Mouse (Mus musculus) hematopoietic stem cell, adult 5-6 weeks (primary cell): Measurements from ENCODE around the gene Iglon5. TPM values are rescaled to one million over a fixed set of nuclear protein-coding genes. Genes with fewer than 3 reads are reported as not detected.

Experiments
- ATAC-seq, 2 experiments: fragments of 125-278 bp in 1 of 2; replicated peaks in 1 of 2; 2 replicates each; pipeline ENCODE4 v1.8.0; 2016 to 2017; ENCODE audit warnings: inconsistent platforms in 2 of 2, mild to moderate bottlenecking in 2 of 2, moderate number of reproducible peaks in 2 of 2, low read depth in 1 of 2, moderate TSS enrichment in 1 of 2; ENCODE audit not compliant: low FRiP score in 2 of 2, poor library complexity in 2 of 2, severe bottlenecking in 2 of 2, insufficient read depth in 1 of 2, low TSS enrichment in 1 of 2
- total RNA-seq: library from RNA; stranded (forward); fragments of 172-1452, 232-1000 nt; gene quantifications from 2 replicates; pipeline ENCODE4 v1.2.3, GENCODE M21; 2017

The Iglon5 gene
- not detected in 2 replicates for total RNA-seq

DNA sequence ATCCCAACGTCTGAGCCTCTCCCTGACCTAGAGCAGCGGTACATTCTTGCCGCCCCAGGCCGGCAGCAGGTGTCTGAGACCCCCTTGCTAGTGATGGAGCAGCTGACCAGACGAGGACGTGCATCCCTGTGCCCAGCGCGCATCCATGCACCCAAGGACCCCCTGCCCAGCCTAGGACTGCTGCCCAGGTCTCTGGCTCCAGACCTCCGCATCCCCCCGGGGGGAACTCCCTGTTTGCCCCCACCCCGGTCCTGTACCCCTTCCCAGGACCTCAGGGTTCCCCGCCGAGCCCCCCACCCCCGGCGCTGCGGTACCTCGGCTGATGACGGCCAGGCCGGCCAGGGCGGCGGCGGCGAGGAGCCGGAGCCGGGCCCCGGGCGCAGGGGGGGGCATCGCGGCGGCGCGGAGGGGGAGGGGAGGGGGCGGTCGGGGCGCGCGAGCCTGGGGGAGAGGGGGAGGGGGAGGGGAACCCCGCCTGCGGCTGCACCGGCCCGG is at the start of gene Iglon5:
TSS of gene Iglon5 (minus strand) at position 445 of the 495 bp plus-strand sequence.
- no peak for ATAC-seq

DNA sequence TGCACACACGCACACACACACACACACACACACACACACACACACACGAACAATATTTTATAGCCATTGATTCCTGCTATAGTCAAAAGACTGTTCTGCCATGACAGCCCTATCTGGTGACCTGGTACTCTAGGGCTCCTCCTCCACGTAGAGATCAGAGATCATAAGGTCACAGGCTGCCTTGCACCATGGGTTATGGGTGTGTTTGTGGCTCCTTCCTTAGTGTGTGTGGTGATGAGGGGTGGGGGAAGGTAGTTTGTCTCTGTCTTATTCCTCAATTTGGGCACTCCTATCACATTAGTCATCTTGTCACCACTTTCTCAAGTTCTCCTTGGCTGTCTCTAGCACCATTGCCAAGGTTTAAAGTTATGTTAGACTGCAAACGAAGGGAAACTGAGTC is 48.6 kb upstream of the Iglon5 start:
- ATAC-seq: peak in 1 of 2 experiments; percentile 20; a peak in 1 of 4 replicates

DNA sequence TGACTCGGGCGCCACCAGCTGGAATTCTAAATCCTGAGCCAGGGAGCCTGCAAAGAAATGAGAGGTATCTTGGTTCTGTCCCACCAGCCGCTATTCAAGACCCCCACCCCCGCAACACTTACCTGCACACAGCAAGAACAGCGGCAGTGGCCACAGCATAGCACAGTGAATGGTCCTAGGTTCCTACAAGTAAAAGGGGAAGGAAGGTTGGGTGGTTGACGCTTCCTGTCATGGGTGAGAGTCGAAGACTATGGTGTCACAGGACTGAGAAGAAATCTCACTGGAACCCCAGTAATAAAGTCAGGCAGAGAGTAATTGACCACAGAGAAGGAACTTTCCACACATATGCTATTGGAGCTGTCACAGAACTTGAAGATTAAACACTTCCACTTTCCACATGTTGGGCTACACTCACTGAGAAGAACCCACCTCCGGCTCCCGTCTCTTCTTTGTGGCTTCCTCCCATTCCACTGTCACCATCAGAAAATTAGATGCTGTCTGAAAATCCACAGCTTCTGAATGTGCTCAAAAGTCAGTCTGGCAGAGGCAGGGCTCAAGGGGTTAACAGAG is 43.1 kb upstream of the Iglon5 start:
- ATAC-seq: peak; percentile 90 to 91

DNA sequence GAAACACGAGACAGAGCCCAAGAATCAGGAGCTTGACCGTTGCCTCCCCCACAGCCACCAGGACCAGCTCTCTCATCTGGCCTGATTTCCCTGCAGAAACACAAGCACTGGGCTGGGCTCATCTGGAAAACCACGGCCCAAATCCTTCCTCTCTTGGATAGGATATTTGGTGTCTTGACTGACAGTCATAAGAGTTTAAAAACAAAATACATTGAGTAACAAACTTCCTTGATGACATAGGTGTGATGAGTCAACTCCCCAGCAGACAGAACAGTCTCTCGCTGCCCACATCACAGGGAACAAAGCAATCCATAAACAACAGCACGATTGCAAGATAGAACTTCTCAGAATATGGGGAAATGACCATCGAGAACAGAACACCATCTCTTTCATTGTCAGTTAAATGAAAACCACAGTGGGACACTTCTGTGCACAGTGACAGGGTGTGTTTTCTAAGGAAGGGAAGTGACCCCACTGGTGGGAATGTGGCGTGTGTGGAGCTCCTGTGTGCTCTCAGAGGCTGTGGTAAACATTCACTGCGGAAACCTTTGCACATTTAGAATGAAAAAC is 40.4 kb upstream of the Iglon5 start:
- peak in 1 of 2 experiments; percentile 38; a peak in 2 of 4 replicates for ATAC-seq

DNA sequence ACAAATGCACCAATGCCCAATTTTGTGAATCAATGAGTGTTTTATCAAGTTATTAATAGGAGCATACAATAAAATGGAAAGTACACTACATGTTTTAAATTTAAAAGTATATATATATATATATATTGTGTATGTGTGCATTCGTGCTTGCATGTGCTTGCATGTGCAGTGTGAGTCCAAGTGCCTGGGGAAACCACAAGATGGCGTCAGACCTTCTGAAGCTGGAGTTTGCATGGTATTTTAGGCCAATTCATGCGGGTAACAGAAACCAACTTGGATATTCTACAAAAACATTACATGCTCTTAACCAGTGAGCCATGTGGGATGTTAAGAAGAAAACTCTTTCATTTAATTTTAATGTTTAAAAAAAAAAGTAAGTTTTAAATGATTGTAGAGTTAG is 35.4 kb upstream of the Iglon5 start:
- no peak for ATAC-seq

DNA sequence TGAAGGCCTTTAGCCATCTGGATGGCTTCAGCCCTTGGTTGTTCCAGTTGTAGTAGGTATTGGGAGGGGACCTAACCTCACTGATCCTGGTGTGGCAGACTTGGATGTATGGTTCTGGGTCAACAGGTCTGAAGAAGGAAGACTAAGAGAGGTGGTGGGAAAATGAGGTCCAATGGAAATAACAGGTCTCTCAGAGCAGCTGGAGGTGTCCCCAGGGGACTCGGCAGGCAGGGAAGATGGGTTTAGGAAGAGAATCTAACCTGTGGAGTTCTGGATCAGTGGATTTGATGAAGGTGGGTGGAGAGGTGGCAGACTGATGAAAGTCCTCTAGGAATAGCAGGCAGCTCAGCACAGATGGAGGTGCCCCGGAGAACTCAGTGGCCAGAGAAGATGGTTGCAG is 32.9 kb upstream of the Iglon5 start:
- ATAC-seq: no peak

DNA sequence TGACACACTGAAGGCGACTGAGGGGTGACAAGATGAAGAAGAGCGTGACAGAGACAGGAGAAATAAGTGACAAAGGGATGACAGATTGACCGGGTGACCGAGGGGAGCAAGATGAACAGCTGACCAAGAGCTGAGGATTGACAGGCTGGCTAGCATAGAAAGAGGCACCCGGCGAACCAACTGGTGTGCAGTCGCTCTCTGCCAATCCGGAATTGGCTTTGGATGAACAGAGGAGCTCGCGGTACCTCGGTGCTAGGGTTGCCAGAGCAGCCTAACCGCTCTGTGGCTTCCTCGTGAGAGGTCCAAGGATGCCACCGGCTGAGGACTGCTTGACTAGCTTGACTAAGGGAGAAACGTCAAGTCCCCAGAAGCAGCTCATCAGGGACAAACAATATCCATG is 28.5 kb upstream of the Iglon5 start:
- no peak for ATAC-seq

DNA sequence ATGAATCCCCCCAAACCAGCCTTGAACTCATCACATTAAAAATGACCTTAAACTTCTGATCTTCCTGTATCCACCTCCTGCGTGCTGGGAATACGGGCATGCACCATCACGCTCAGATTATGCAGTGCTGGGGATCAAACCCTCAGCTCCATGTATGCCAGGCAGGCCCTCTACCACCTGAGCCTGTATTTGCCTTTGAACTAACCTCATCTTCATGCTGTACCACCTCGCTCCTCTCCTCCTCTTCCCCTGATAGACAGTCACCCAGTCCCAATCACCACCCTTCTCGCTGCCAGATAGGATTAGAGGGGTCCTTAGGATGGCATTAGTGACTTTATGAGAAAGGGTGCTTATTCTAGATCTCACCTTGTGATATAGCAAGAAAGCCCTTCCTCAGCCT is 25.2 kb upstream of the Iglon5 start:
- no peak for ATAC-seq

DNA sequence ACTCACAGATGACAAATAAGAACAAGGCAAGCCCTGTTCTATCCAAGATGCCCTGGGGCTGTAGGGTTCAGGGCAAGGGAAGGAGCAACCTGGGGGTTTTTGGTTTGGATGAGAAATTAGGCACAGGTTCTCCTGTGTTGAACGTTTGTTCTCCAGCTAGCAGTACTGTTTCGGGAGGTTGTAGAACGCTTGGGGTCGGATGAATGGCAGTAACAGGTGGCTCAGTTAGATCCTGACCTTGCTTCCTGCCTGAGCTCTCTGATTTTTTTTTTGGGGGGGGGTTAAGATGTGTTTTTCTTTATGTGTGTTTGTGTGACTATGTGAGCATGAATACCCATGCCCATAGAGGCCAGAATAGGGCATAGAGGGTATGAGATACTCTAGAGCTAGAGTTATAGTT is 22.6 kb upstream of the Iglon5 start:
- no peak for ATAC-seq

DNA sequence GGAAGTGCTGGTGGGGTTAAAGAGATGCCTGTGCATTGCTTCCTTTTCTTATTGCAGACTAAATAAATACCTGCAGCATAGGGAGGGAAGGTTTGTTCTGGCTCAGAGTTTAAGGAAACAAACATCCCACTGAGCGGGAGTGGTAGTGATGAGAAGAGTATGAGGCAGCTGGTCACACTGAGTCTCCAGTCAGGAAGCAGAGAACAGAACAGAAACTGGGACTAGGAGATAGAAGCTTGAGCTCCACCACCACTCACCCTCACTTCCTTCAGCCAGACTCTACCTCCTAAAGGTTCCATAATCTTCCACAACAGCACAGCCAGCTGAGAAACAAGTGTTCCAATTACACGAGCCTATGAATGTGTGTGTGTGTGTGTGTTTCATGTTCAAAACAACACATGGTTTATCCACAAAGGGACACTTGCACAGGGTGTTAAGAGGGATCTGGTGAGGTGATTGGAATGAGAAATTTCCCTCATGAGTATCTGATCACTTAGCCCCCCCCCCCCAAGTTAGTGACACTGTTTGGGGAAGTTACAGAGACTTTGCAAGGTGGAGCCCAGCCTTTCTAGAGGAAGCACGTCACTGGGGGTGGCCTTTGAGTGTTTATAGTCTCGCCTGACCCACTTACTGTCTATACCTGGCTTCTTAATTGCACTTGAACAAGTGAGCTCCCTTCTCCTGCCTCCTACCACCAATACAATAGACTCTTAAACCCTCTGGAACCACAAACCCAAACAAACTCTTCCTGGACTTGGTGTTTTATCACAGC is 22.0 kb upstream of the Iglon5 start:
- peak; percentile 27 to 74; a peak in 3 of 4 replicates for ATAC-seq

DNA sequence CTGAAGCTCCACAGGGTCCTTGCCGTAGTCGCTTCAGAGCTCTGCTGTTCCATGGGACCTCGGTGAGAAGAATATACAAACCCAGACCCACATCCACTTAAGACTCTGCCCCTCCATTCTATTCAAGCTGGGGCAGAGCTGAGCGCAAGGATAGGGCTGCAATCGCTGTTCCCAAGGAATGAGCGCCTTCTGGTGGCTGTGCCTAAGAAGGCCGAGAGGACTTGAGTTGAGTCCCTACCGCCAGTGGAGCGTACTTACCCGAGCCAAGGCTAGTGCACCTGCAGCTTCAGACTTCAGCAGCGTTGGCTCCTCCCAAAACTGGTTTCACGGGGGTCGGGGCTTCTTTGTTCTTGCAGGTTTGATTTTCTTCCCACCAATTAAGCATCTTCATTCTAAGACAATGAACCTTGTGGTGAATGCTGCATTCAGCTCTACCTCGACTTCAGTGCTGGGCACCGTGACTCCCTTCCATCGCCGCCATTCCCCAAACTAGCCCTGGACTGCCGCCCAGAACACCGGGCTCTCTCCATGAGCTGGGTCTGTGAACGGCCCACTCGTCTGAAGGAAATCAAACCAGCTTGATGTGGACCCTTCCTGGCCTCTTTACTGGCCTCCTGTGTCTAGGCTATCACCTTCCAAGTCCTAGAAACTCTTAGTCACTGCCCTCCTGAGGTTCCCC is 5.6 kb upstream of the Iglon5 start:
- ATAC-seq: peak; percentile 94 to 97

DNA sequence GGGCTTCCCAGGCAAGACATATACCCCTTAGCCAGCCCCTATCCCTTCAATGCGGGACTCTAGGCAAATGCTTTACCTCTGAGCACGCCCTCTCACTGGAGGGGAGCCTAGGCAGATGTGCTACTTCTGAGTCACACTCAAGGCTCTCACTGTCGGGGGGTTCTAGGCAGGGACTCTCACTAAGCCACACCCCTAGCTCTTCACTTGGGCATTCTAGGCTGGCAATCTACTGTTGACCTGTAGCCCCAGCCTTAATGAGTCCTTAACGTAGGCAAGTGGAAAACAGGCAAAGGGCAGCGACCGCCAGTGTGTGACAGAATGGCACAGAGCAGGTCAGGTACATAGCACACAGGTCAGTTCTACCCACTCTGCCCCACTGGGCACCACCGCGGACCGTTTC is 986 bp upstream of the Iglon5 start:
- ATAC-seq: no peak

DNA sequence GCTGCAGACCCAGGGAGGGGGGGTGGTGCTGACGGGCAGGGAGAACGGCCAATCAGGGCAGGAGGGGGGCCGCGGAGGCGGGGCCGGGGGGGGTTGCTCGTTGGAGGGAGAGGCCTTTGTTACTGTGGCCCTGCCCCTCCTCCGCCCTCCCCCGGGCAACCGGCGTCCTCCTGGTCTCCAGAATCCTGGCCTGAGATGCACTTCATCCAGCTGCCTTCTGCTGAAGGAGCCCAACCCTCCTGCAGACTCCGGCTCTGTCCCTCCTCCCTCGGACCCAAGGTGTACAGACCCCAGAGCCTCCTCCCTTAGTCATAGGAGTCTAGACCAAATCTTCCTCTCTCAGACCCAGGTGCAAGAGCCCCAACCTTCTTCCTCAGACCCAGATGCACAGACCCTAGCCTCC is 308 bp upstream of the Iglon5 start:
- ATAC-seq: no peak

DNA sequence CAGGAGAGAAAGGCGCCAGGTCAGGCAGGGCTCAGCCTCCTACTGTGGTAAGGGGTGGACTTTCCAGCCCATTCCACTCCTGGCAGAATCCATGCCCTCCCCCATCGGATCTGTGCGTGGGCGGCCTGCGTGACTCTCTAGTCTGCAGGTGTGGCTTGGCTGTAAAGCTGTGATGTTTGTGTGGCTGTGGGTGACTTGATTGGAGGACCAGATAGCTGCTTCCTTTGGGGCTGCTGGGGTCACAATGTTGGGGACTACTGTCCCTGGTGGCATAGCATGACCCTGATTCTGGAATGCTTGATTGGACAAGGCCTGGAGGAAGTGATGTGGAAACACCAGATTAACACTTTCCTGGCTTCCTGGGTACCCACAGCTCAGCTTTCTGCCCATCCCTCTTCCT is 1.2 kb downstream of the Iglon5 start:
- ATAC-seq: no peak

DNA sequence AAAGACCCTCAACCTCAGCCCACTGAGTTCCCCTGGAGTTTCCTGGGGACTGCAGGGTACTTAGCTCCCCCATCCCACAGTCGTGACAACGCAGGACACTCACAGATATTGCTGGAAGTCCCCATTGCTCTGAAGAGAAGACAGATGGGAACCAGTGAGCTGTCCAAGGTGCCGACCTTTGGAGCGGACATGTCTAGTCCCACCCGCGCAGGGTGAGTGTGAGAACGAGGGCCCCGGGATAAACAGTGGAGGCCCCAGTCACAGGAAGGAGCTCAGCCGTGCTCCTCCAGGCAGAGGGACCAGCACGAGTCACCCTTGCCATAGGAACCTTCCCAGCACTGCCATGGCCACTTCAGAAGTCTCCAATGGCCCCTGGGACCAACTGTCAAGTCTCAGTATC is 6.6 kb downstream of the Iglon5 start:
- peak in 1 of 2 experiments; percentile 33; a peak in 1 of 4 replicates for ATAC-seq

DNA sequence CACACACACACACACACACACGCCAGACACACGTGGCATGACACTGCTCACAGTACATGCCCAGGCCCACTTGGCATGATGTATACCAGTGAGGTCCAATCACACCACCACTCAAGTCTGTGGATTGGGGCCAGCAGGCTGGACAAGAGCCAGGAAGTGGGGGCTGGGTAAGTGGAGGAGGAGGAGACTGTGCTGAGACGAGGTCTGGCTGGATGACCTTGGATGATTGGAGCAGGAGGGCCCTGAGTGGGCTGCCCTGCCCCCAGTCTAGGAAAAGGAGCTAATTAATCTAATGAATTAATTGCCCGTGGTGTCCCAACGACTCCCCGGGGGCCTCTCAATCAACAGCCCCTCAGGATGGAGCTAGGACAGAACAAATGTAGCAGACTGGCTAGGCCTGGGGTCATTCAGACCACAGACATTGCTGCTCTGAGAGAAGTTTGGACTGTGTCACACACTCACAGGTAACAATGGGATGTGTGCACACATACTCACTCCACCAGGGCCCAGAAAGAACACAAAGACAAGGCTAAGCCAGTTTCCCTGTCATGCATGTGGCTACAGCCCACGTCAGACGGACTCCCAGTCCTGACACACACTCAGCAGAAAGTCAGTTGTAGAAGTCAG is 7.7 kb downstream of the Iglon5 start:
- no peak for ATAC-seq

DNA sequence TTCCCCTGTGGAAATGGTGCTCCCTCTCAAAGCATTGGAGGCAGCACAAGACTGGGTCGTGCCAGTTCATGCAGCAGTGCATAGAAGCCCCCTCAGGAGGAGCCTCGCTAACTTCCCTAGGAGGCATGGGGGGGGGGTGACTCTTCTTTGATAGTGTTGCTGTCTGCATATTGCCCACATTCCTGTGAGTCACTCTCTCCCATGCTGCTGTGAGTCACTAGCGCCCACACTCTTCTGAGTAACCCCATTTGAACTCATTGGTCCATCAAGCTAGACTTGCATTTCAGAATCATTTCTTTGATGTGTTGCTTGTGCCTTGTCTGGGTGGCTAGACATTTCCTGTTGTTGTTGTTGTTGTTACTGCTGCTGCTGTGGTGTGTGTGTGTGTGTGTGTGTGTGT is 8.7 kb downstream of the Iglon5 start:
- ATAC-seq: no peak

DNA sequence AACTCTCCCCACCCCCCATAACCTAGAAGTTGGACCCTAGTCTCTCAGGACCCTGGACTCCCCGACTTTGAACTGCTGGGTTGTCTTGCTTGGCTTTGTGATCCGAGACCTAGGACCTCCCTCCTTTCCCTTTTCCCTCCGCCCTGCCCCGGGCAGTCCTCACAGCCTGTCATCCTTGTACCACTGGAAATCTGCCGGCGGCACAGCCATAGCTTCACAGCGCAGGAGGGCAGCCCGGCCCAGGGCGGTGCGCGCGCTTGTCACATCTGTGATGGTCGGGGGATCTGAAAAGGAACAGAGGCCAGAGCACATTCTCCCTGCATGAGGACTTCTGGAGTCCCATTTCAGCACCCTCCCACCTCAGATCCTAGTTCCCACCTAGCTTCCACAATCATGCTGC is 13.5 kb downstream of the Iglon5 start:
- no peak for ATAC-seq
